Mouse (Mus musculus) inflammation-experienced regulatory T-cells, adult 6 months (primary cell): Measurements from ENCODE around the gene Sox11. TPM values are rescaled to one million over a fixed set of nuclear protein-coding genes. Genes with fewer than 3 reads are reported as not detected.

Source experiments
- ATAC-seq: one replicate; pipeline ENCODE4 v1.8.0; 2017
- polyA plus RNA-seq, 3 experiments: library from polyadenylated mRNA; unstranded; fragments of 100-300 nt; shearing (Covaris generic); gene quantifications; one replicate each; pipeline ENCODE4 v1.2.1; 2017

Sox11 gene
- polyA plus RNA-seq: not detected

DNA sequence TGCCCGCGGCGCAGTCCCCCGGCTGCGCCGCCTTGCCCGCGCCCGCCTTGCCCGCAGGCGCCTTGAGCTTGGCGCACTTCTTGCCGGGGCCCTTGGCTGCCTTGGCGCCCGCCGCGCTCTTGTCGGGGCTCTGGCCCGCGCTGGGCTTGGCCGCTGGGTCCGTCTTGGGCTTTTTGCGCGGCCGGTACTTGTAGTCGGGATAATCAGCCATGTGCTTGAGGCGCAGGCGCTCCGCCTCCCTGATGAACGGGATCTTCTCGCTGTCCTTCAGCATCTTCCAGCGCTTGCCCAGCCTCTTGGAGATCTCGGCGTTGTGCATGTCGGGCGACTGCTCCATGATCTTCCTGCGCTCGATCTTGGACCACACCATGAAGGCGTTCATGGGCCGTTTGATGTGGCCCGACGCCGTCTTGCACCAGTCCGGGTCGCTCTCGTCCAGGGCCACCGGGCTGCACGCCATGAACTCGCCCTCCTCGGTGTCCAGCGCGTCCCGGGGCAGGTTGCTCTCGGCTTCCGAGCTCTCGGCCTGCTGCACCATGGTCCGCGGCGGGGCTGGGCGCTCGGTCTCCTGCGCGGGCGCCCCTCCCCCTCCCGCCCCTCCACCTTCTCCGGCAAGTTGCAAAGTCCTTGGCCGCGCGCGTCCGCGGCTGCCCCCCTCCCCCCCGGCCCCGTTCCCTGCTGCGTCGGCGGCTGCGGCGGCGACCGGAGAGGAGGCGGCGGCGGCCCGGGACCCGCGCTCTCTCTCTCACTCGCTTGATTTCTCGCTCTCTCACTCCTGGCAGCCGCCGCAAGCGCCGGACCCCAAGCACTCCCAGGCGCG is at the start of gene Sox11:
Gene Sox11, minus strand, starts transcription at position 704 of the 820 bp plus-strand sequence.
- ATAC-seq: no peak

DNA sequence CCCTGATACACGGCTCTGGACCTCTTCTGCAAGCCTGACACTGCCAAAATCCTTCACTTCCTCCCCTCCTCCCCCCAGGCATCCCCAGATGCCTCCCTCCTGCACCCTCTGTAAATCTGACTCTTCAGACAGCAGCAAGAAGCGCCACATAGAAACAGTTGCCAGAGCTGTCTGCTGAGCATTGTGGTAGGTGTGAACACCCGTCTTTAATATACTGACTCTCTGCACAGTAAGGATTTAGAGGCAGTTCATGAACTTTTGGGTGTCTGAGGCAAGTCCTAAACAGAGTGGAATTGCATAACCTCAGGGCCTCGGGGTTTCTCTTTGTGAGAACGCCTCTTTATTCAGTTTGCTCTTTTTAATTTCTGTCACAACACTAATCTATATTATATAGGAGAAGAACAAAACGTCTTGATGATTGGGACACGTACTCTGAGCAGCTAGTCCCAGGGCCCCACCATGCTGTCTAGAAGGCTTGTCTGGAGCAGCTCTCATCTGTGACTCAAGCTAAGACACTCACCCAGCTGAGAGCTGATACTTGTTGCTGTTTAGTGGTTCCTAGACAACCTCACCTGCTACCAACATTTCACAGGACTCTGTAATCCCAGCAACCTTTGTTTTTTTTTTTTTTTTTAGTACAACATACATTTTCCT is 49.4 kb upstream of the Sox11 start:
- no peak for ATAC-seq

DNA sequence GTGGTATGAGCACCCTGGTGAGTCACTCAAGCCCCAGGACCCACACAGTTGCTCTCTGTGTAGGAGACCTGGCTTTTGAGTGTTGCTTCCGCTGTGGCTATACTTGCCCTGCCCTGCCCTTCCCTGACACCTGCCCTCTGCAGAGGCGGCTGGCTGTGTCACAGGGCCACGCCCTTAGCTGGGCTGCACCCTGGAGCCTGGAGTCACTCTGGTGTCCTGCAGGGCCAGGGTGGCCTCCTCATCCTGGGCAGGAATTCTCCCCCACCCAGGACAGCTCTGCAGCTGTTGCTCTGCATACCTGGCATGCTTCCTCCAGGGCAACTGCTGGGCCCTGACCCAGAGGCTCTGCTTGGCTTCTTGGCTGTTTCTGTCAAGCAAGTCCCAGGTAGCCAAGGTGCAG is 48.1 kb upstream of the Sox11 start:
- ATAC-seq: no peak

DNA sequence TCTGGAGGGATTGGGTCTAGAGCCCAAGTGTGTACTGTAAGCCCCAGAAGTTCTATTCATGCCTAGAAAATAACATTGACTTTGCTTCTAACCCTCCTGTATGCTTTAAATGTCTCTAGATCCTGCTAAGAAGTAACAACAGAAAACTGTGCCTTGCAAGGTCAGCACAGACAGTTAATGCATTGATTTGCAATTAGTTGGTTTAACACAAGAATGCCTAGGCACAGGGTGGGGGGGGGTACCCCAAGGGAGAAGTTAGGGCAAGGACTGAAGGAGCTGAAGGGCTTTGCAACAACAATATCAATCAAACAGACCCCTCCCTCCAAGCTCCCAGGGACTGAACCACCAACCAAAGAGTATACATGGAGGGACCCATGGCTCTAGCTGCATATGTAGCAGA is 47.1 kb upstream of the Sox11 start:
- no peak for ATAC-seq

DNA sequence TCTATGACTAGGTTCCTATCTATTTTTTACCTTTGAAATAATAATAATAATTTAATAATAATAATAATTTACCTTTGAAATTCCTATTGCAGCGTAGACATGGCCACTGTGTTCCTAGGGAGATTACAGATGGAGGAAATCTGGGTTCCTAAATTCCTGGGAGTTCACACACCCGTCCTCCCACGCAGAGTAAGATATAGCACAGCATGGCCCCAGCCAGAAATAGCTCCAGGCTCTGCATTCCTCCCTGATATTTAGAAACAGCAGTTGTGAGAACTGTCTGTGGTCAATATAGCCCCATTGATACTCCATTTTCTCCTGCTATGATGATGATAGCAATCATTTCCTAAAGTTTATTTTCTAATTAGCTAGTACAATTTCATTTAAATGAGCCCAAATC is 30.1 kb upstream of the Sox11 start:
- no peak for ATAC-seq

DNA sequence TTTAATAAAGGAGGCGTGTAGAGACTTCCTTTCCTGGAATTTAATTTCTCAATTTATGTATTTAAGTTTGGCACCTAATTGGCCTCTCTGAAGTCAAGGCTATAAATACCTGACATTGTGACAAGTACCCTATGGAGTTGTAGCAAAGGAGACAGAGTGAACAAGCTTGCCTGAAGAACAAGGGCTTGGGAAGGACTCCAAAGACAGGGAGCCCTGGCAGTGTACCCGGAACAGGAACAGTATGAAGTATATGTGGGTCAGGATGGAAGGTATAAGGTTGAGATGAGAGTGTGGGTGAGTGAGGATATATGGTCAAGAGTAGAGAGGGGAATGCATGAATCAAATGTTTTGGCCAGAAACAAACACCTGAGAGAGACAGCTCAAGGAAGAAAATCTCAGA is 28.4 kb upstream of the Sox11 start:
- no peak for ATAC-seq

DNA sequence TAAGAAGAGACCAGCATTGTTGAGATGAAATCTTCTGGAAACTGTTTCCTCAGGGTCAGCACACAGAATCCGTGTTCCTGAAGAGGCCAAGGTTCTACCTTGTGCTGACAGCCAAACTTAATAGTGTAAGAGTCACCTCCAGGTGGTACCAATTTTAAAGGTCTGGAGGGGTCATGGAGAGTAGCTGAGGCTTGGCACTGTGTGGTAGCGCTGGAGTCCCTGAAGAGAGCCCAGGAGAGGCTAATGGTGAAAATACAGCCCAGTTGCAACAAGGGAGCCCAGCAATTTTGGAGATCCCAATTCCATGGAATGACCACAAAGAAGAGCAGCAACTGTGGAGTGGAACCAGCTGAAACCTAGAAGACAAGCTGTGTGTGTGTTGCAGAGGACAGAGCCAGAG is 25.1 kb upstream of the Sox11 start:
- ATAC-seq: no peak

DNA sequence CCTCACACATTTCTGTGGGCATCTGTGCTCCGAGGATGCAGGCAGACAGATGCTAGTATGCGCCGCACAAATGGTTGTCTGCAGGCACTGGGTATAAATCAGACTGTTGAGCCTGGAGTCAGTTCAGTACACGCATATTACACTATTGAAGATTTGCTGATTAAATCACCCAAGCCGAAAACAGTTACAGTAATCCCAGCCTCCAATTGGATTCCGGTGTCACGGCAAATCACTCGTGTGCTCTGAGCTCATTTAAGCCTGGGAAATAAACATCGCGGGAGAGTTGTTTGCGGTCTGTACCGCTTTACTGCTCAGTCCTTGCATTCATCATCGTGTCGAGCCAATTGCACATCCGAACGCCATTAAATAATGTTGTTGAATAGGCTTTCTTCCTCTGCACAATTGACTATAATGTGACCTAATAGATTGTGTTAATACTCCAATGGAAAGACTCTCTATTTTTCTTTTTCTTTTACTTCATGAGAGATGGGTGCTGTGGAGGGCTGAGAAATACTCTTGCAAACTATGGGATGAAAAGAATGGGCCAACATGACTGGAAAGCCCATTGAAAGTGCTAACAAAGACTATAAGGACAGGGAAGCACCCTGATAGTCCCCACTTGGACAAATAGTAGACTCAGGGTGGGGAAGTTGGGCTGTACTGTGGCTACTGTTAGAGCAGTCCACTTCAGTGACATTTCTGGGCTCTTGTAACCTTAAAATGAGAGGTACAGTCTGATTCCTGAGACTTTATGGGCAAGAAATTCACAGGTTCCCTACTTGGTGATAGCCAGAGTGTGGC is 21.7 kb upstream of the Sox11 start:
- no peak for ATAC-seq

DNA sequence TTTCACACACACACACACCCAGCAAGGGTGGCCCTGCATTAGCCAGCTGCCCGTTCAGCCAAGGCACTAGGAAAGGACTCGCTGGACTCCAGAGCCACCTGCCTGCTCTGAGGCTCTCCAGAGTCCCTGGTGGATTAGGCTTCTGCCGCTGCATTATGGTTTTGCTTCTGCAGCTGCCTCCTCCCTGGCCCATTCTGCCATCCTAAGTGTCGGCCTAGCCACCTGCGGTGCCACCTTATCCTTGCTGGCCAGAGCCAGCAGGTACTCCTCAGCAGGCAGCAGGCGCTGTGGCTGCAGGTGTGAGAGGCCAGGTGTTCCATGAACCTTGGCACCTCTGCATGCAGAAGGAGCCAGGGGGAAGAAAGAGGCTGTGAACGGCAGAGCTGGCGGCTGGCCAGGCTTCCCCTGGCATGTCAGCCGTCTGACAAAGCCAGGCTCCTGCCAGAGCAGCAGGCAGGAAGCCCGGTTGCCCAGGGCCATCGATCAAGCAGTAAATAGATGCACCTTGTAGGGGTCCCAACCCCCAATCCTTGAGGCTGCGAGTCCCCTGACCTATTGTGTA is 14.8 kb upstream of the Sox11 start:
- ATAC-seq: no peak

DNA sequence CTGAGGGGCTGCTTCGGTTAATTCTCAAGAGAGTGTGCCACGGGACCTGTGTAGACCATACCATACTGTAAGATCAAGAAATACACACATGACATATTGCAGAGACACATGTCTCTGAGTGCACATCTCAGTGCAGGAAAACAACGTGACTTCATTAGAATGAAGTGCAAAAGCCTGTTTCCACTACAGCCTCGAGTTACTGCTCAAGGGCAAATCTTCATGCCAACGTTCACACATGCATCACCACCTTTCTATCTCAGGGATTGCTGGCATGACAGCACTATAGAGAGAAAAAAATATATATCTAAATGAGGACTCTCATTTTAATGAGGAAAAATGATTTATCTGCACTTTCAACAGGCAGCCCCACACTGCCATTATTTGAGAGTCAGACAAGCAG is 14.2 kb upstream of the Sox11 start:
- no peak for ATAC-seq

DNA sequence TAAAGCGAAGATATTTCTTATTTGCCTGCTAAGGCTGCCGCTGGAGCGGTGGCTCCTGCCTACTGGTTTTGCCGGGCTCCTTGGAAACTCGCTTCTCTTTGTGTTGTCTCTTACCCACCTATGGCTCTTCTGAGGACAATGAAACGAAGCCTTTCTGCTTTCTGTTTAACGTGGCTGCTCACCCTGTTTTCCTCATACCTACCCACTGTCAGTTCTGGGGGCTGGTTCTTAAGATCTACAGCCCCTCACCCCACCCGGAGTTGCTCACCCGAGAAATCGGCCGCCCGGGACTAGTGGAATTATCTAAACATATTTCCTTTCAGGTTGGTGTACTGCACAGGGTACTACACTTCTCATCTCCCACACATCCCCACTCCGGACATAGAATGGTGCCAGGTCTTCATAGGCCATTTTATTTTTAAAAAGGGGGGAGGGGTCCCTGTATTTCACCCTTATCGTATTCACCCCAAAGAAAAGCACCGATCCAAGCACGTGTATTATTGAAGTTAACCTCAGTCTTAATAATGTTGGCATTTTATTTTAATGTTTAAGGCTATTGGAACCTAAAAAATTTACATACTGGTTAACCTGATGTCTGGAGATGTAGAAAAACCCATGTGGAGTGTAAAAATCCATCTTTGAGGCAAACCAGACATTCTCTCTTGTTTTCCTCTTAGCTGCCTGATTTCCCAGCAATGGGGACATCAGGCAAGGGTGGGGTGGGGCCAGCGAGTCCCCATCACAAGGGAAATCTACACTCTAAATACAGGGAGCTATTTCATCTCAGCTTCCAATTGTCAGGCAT is 1.4 kb upstream of the Sox11 start:
- ATAC-seq: no peak

DNA sequence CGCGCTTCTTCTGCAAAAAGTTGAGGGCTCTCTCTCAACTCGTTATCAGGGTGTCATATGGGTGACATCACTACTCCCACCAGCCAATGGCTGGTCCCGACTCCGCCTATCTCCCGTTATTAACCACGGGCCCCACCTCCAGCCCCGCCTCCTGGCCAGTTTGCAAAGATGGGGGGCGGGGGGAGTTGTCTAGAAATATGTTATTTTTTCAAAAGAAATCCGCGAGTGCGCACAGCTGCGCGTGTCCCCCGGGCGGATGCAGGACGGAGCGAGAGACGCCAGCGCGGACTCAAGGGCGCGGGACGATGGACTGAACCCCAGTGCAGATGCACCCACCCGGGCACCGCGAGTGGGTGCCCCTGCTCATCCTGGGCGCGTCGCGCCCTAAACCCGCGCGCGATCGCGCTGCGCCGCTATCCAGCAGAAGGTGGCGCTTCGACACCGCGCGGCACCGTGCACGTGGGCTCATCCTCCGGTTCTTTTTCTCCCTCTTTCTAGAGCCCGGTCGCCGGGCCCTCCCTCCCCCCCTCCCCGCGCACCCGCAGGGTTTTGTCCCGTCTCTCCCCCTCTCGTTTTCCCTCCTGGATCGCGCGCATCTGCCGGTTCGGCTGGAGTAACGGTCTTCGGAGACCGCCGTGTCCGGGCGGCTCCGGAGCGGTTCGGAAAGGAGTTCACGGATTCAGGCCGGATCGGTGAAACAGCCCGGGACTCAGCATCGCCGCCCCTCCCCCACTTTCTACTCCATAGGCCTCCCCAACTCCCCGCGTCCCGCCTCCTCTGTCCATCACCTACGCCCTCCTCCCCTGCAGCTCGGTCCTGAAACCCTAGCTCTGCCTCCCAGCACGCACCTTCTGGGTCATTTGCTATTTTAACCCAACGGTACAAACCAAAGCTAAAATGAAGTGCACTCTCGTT is 574 bp upstream of the Sox11 start:
- no peak for ATAC-seq

DNA sequence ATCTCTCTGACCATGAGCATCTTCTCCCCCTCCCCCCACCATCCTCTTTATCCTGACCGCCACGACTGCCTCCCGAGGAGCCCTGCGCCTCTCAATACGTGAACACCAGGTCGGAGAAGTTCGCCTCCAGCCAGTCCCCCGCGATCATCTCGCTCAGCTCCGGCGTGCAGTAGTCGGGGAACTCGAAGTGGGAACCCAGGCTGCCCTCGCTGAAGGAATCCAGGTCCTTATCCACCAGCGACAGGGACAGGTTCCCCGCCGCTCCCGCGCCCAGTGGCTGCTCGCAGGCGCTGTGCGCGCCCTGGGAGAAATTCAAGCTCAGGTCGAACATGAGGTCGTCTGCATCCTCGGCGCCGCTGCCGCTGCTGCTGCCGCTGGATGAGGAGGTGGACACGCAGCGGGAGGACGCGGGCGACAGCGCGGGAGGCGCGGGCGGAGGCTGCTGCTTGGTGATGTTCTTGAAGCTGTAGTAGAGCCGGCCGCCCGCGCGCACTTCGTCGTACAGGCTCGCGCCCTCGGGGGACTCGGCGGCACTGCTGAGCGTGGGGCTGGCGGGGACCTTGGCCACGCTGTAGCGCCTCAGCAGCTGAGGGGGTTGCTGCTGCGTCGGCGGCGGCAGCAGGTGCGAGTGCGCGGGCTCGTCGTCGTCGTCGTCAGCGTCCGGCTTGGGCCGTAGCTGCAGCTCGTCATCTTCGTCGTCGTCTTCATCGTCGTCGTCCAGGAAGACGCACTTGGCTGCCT is 1.1 kb downstream of the Sox11 start:
- no peak for ATAC-seq

DNA sequence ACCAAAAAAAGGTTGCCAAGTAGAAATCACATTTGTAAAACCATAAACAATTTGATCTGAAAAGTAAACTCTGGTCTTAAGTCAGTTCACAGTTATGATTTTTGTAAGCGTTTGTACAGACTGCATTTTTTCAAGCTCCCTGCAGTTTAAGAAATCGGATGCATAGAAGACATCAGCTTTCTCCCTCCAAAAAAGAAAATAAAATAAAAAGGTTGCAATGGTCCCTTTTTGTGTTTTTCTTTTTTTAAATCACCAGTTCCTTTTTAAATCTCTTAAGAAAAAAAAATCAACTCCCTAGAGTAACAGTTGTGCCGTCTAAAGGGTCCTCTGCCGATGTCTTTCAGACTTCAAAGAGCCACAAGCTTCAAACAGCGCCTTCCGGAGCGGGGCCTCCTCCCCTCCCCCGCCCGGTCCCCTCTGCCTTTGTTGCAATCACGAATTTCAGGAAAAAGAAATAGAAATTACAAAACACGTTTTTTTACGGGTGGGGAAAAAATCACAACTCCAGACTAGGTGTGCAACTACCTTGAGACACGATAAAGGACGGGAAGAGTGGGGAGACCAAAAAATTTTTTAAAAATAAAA is 1.8 kb downstream of the Sox11 start:
- ATAC-seq: no peak

DNA sequence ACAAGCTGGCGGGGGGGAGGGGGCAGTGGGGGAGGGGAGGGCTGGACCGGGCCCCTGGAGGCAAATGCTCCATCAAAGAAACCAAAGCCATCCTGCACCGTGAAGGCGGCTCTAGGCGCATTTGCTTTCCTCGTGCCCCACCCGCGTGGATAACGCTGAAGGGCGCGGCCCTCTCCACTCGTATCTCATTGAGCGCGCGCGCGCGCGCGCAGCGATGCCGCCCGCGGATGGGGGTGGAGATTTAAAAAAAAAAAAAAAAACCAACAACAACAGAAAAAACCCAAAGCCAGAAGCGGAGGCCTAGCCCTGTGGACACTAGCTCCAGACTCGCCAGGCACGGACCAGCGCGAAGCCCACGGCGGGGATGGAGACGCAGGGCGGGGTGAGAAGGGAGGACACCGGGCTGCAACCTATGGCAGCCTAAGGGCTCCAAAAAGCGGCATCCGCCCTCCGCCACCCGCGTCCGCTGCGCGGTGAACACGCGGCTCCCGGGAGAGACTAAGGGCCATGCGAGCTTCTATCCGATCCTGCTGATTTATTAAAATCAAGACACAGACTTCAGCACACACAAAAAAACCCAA is 3.1 kb downstream of the Sox11 start:
- ATAC-seq: no peak

DNA sequence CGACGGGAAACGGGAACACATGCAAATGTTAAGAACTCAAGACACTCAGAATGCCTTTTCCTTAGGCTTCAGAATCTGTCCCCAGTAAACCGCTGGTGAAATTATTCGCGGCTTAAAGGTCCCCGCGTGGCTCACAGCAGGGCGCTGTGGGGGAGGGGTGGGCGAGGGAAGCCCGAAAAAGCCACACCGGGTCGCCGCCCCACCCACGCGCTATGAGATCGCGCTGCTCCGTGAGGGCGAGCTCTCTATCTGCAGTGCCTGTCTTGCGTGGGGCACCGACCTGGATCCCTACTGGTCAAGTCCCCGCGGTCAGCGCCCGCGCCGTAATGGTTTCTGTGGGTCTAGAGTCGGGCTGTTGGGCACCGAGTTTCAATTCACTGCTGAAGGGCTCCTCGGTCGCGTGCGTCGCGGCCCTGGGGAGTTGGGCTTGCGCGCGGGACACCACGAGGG is 3.6 kb downstream of the Sox11 start:
- no peak for ATAC-seq

DNA sequence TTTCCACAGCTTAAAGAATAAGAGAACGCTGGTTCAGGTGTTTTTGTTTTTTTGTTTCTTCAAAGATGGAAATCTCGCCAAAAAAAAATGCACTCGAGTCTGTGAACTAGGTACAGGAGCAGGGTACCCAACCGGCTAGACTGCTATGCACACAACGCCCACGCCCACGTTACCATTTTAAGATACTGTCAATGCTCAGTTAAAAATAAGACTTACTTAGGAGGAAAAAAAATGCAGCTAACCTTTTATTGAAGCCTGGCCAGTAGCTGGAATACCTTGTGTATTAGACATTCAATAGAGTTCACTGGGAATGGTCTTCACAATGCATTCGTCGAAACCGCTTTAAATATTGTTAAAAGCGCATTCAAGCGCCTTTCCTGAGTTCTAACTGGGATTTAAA is 4.3 kb downstream of the Sox11 start:
- ATAC-seq: no peak

DNA sequence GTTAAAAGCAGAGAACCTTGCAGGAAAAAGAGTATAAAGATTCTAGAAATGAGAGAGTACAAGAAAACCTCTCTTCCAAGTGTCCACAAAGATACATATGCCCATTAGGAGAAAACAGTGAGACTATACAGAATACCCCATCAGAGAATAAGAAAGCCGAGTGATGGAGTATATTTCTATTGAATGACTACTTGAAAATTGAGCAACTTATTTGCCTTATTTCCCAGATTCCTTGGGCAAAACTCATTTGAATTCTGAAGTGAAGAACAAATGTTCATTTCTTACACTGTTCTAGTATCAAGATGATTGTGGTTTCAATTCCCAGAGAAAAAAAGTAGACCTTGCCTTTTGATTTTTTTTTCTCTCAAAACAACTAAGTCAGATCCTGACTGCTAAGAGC is 4.9 kb downstream of the Sox11 start:
- no peak for ATAC-seq

DNA sequence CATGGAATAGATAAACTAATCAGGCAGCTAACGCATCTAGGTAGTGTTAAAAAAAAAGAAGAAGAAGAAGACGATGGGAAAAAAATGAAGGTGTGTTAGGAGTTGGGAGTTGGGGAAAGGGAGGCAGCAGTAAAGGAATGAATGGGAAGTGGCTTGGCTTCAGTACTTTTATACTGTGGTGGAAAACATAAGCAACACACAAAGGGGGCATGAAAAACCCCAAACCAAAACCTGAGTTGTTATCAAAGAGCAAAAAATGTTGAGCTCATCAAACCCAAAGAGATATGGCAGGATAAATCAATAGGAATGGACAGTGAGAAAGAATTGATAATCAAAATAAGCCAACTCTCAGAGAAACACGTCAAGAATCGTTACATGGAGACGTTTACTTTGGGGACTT is 5.6 kb downstream of the Sox11 start:
- no peak for ATAC-seq

DNA sequence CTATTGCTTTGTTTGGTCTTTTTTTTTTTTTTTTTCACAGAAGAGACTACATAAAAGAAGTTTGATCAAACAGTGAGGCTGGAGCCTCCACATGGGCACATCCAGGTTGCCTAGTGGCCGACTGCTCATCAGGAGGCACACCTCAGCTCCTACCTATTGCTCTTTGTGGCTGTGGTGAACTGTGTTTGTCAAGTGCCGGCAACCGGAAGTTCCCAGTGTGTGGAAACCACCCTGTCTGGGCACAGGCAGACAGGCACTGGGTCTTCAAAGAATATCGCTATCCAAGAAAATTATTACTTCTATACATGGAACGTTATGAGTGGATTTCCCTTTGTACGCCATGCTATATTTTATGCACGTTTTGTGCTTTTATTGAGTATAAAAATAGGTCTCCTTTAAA is 6.0 kb downstream of the Sox11 start:
- ATAC-seq: no peak
